Mouse (Mus musculus) MEL (cell line): ENCODE measurements at regions not wholly inside any gene's neighbourhood (a gene's known extent, or its start where the extent isn't known, plus 50 kb on each side); places are given as distances from the start of the nearest gene placed in this dataset.

Source experiments
- MAFK ChIP-seq: IDR thresholded peaks from 2 replicates; pipeline ENCODE4 v1.6.1; 2011; ENCODE audit warnings: low read depth, mild to moderate bottlenecking, low read length, improper control_type of control experiment, borderline replicate concordance
- ZKSCAN1 ChIP-seq: IDR thresholded peaks from 2 replicates; pipeline ENCODE4 v1.6.1; 2012; ENCODE audit warnings: low read depth, mild to moderate bottlenecking, inconsistent platforms, low read length, improper control_type of control experiment, moderate library complexity

GRCm38 (mm10) chr11:112885336-112885940 is 103.4 kb downstream of the Sox9 start:
- TF ChIP-seq MAFK (no peak), ZKSCAN1 (no peak)
